Mouse (Mus musculus) adrenal gland (tissue): ENCODE data around the gene Cyp4a31.
"Not testable (repeated sequence)": the region's sequence is repeated elsewhere in the genome, so short reads cannot be mapped to it uniquely, and the experiment has no call there.

ENCODE experiments used
- intact Hi-C: fragments of 180-260 bp; cut with DNase I; formaldehyde crosslinking; loops from one replicate; pipeline ENCODE4 v1.15.1; 2025
- long read RNA-seq, 2 experiments: library from polyadenylated mRNA; unstranded; transcript quantifications; one replicate each; pipeline ENCODE4 v2.0.0; 2020; ENCODE audit warnings: borderline replicate concordance in 1 of 2; ENCODE audit not compliant: insufficient replicate concordance in 1 of 2

Cyp4a31 gene
- long read RNA-seq, experiment 1: 0 reads
- long read RNA-seq, experiment 2: 0 reads

- intact Hi-C loops: no loop called here
Measured at GRCm38 (mm10) chr4:115563401-115563800, at the start of gene Cyp4a31. Cyp4a31 (plus strand) TSS chr4:115563649.

DNA sequence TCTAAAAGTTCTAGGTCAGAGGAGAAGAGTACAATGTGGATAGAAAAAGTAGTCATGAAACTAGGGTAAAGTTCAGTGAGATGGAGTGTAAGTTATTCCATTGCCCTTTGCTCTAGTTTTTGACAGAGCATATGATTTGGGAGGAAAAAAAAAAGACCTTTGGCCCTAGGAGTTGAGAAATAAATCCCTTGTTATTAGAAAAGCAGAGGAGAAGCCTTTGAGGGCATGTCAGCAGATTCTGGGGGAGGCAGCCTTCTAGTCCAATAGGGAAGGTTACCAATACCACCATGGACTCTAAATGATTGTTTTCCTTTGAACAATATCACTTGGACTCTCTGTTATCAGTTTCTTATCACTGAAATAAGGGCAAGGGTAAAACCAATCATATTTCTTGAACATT, 49.5 kb upstream of the Cyp4a31 start:
- intact Hi-C loops: not testable (repeated sequence)

DNA sequence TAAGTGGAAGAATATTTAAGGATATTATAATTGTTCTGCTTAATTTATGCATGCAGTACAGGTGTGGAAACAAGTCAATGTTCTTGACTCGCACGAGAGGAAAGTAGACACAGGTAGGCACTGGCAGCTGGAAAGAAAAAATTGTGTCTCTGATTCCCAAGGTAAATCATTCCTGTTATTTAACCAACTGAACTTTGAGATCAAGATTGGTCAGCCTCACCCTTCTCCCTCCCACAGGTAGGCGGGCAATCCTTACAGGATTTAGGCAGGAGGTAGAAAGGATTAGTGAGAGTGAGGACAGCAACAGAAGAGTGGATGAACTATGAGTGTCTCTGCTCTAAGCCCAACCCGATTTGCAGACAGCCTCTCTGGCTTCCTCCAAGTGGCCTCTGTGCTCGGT, 45.4 kb upstream of the Cyp4a31 start, which contains the start of gene Cyp4a10:
Gene Cyp4a10, plus strand, starts transcription at position 265 of the 400 bp plus-strand sequence.
- intact Hi-C loops: not testable (repeated sequence)

GRCm38 (mm10) chr4:115519444-115519843, 44.0 kb upstream of the Cyp4a31 start:
- intact Hi-C loops: no loop called here

GRCm38 (mm10) chr4:115521766-115522165, 41.7 kb upstream of the Cyp4a31 start:
- intact Hi-C loops: no loop called here

DNA sequence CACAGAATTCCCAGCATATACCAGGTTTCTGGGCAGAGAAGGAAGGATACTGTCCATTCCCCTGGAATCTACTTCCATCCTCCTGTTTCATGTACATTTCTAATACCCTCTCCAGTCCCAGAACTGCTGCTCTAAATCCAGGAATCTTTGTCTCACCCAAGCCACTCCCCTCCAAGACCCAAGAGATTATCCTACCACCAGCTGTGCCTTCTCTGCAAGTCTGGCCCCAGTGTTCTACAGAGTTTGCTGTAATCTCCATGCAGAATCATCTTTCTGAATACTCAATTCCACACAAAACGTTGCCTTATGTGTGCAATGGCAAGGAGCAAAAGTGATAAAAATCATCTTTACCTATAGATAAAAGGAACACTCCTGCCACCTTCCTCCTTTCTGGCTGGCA, 18.3 kb upstream of the Cyp4a31 start:
- intact Hi-C loops: no loop called here

DNA sequence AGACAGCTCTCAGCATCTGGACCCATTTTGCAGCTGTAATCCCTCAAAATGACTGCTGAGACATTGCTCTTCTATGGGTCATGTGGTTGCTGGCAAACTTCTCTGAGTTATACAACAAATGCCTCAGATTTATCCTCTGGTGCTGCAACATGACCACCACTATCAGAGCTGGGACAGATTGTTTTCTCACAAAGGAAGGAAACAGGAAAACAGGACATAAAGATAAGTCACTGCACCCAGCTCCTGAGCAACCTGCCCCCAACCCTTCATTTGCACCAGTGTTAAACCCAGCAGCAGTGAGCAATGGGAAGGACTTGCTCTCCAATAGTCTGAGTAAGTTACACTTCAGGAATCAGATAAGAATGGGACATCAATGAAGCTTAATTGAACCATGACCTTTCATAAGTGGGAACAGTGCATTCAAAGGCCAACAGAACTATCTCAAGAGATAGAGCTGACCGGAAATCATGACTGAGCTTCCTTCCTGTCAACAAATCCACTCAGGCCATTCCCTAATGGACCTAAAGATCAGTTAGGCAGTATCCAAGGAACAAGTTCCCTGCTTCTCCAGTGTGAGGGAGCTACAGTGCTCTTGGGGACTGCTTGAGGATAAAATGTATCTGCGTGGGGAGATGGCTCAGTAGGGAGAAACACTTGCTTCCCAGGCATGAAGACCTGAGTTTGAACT, 17.2 kb upstream of the Cyp4a31 start:
- intact Hi-C loops: no loop called here

DNA sequence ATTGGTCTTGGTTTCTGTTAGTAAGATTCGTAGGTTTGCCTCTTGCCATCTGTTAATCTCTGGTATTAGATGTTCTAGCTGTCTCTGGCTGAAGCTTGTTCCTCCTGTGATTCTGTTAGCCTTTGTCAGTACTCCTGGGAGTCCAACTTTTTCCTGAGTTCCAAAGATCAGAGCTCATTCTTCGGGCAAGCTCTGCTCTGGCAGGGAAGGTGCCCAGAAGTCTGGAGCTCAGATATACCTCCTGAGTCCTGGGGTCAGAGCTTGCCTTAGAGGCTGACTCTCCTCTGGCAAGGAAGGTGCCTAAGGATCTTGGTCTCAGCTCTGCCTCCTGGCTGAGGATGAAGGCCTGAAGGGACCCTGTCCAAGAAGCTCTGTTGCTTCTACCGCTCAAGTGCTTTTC, 10.7 kb upstream of the Cyp4a31 start:
- intact Hi-C loops: no loop called here

- intact Hi-C loops: no loop called here
Measured at GRCm38 (mm10) chr4:115555513-115555912, 7.9 kb upstream of the Cyp4a31 start.

GRCm38 (mm10) chr4:115557861-115558561, 5.4 kb upstream of the Cyp4a31 start:
- intact Hi-C loops: no loop called here

GRCm38 (mm10) chr4:115561236-115561635, 2.2 kb upstream of the Cyp4a31 start:
- intact Hi-C loops: not testable (repeated sequence)

DNA sequence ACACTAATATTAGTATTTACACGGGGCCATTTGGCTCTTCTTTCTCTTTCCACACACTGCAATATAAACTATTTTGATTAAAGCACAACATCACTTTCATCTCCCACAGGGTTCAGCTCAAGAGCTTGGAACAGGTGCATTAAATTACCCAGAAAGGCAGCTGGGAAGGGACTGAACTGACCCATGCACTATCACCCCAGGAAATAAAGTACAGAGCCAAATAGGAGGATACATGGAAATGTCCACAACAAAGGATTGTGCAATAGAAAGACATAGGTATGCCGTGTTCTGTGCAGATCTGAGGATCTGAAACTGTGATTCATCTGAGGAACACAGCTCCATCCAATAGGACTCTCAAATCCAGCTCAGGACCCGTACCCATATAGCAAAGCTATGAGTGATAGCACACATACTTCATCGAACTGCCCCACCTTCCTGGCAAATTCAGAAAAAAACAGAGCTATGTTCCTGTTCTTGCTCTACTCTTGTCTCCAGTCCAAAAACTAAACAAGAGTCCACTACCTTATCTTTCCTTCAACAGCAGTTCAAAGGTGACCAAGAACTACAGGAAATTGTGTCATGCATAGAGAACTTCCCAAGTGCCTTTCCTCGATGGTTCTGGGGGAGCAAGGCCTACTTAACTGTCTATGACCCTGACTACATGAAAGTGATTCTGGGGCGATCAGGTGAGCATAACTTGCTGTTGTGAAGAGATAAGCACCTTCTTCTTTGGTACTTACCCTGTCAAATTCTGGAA, 1.2 kb downstream of the Cyp4a31 start:
- intact Hi-C loops: not testable (repeated sequence)

DNA sequence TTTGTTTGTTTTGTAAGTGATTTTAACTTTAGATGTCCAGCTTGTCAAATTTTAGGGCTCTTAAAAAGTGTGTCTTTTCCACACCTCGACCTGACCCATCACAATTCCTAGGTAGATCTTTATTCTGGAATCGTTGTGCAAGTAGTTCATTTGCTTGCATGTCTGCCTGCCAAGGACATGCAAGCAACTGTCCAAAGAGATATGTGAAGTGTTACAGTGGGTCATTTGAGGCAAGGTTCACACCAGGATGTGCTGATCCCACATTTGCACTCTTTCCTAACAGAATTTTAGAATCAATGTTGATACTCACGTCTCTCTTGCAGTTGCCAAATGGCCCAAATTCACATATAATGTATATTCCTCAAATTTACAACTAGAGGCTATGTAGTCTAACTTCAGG, 11.8 kb downstream of the Cyp4a31 start:
- intact Hi-C loops: no loop called here

- intact Hi-C loops: no loop called here
Measured at GRCm38 (mm10) chr4:115575776-115576175, 12.3 kb downstream of the Cyp4a31 start.

- intact Hi-C loops: no loop called here
Measured at GRCm38 (mm10) chr4:115583036-115583435, 19.6 kb downstream of the Cyp4a31 start.

DNA sequence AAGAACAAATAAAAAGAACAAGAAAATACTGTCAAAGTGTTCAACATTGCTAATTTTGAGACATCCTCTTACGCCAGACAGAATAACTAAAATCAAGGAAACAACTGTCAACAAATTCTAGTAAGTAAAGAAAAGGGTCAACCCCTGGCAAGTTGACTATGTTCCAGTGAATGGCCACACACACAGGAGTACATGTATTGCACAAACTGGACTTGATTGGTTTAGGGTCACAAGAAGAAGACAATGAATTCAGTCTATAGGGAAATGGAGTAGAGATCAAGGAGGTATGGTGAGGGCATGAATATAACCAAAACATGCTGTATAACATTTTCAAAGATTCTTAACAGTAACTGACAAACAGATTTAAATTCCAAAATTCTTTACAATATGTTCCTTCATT, 32.9 kb downstream of the Cyp4a31 start:
- intact Hi-C loops: no loop called here

DNA sequence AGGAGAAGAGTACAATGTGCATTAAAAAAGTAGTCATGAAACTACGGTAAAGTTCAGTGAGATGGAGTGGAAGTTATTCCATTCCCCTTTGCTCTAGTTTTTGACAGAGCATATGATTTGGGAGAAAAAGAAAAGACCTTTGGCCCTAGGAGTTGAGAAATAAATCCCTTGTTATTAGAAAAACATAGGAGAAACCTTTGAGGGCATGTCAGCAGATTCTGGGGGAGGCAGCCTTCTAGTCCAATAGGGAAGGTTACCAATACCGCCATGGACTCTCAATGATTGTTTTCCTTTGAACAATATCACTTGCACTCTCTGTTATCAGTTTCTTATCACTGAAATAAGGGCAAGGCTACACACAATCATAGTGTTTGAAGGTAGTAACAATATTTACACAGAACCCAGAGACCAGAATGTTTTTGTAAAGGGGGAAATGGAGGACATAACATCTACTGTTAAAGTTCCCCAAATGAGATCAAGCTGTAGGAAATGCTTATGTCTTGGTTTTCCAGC, 33.4 kb downstream of the Cyp4a31 start:
- intact Hi-C loops: no loop called here

DNA sequence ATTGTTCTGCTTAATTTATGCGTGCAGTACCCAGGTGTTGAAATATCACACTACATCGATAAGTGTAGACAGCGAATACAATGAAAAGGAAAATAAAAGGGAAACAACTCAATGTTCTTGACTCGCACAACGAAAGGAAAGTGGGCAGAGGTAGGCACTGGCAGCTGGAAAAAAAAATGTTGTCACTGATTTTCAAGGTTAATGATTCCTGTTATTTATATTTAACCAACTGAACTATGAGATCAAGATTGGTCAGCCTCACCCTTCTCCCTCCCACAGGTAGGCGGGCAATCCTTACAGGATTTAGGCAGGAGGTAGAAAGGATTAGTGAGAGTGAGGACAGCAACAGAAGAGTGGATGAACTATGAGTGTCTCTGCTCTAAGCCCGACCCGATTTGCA, 37.2 kb downstream of the Cyp4a31 start, which contains the start of gene Cyp4a32:
Gene Cyp4a32, plus strand, starts transcription at position 359 of the 400 bp plus-strand sequence.
- intact Hi-C loops: not testable (repeated sequence)

GRCm38 (mm10) chr4:115614005-115614404, 50.6 kb downstream of the Cyp4a31 start:
- intact Hi-C loops: no loop called here

DNA sequence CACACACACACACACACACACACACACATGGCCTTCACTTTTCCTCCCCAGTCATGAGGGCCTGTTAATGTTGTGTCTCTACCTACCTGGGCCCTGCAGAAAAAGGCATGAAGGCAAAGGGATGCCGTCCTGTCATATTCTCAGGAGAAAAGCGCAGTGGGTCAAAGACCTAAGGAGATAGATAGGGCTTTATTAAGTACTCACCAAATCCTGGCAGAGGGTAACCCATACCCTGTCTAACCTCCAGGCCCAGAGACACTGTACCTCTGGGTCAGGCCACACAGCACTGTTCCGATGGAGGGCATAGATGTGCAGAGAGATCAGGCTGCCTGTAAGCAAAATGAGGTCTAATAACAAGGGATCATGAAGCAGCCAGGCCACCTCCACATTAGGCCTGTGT, 62.1 kb downstream of the Cyp4a31 start:
- intact Hi-C loops: not testable (repeated sequence)
